Mouse (Mus musculus) liver, adult 2 months (tissue): ENCODE measurements around the gene Gm20388. TPM values are rescaled to one million over a fixed set of nuclear protein-coding genes. Genes with fewer than 3 reads are reported as not detected.

Source experiments
- DNase-seq: peaks from one replicate; pipeline ENCODE4 v3.0.0-alpha.2; 2011; ENCODE audit warnings: low read depth, low spot score; ENCODE audit errors: extremely low read depth
- H3K27ac ChIP-seq: fragments of 200-500 bp; replicated peaks from 2 replicates; pipeline ENCODE4 v1.5.1; 2012; ENCODE audit warnings: low read depth, mild to moderate bottlenecking, control low read depth, inconsistent platforms, low read length; ENCODE audit not compliant: insufficient read depth
- H3K27me3 ChIP-seq: fragments of 200-500 bp; 2 replicates; pipeline ENCODE4 v1.6.1; 2012; ENCODE audit warnings: mild to moderate bottlenecking, moderate library complexity, low read length, inconsistent platforms; ENCODE audit not compliant: control insufficient read depth, insufficient read depth
- H3K36me3 ChIP-seq: fragments of 200-500 bp; 2 replicates; pipeline ENCODE4 v1.6.1; 2012; ENCODE audit warnings: low read length, inconsistent platforms; ENCODE audit not compliant: control insufficient read depth, insufficient read depth
- H3K4me1 ChIP-seq: fragments of 200-500 bp; 2 replicates; pipeline ENCODE4 v1.6.1; 2011; ENCODE audit warnings: low read length; ENCODE audit not compliant: control insufficient read depth, insufficient read depth
- H3K4me3 ChIP-seq: fragments of 200-500 bp; 2 replicates; pipeline ENCODE4 v1.5.1; 2011; ENCODE audit warnings: low read depth, mild to moderate bottlenecking, control low read depth, low read length, moderate library complexity; ENCODE audit not compliant: insufficient read depth
- H3K79me2 ChIP-seq: fragments of 200-500 bp; 2 replicates; pipeline ENCODE4 v1.6.1; 2012; ENCODE audit warnings: inconsistent platforms, mild to moderate bottlenecking, low read length, moderate library complexity; ENCODE audit not compliant: control insufficient read depth, insufficient read depth
- H3K9ac ChIP-seq: fragments of 200-500 bp; 2 replicates; pipeline ENCODE4 v1.6.1; 2012; ENCODE audit warnings: low read depth, mild to moderate bottlenecking, control low read depth, inconsistent platforms, low read length
- CTCF ChIP-seq: fragments of 200-500 bp; IDR thresholded peaks from 2 replicates; pipeline ENCODE4 v1.5.1; 2011; ENCODE audit warnings: low read depth, low read length, control low read depth
- POLR2A ChIP-seq: fragments of 200-500 bp; IDR thresholded peaks from 2 replicates; pipeline ENCODE4 v1.6.1; 2011; ENCODE audit warnings: low read length, control low read depth; ENCODE audit not compliant: insufficient read depth; ENCODE audit errors: extremely low read depth
- WGBS: fragments of 180-500 bp; shearing (Covaris S2); methylation state at CpG from one replicate; pipeline ENCODE4 v1.1.7; 2018; 5-methylcytosine and 5-hydroxymethylcytosine counted together
- polyA plus RNA-seq: library from polyadenylated mRNA; depleted of rRNA; stranded (reverse); fragments of >200 nt; gene quantifications from 2 replicates; pipeline ENCODE4 v1.2.3, GENCODE M21; 2012
- total RNA-seq: library from RNA; depleted of rRNA; stranded (reverse); fragments of >200 nt; gene quantifications from 2 replicates; pipeline ENCODE4 v1.2.3, GENCODE M21; 2014

Gene Gm20388
- total and polyA plus RNA-seq, 2 experiments, result 6.4 to 19.9 TPM

DNA sequence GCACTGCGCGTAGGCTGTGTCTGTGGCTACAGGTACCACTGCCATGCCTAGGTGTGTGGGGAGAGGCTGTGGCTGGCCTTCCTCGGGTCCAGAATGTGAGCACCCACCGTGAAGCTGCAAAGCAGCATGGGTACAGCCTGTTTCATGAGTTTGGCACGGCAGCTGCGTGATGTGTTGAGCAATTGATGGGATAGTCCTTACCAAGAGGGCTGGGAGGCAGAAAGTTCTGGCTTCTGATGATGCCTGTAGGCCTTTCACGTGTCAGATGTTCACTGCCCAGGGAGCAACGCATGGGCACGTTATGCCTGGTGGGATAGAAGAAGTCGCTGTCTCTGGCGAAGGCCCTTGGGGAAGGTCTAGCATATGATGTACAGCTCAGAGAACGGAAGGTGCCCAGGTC, 4354.0 kb downstream of the Gm20388 start:
- Histone ChIP-seq H3K9ac (peak overlapping the region; percentile 4; the same call in 1 of the 2 replicates), H3K27ac (peak overlapping the region; percentile 61), H3K4me3 (no peak overlapping the region), H3K36me3 (no peaks in the 10 kb centered on the region), H3K79me2 (peaks cover 23% of the 10 kb centered on the region; the same call in 1 of the 2 replicates), H3K4me1 (peaks cover 38% of the 10 kb centered on the region), H3K27me3 (no peaks in the 10 kb centered on the region)
- peak; percentile 93 for DNase-seq
- TF ChIP-seq POLR2A, result no peak
- no peak for TF ChIP-seq CTCF
- WGBS, result 53% methylated on average over 12 of the region's 12 CpGs

DNA sequence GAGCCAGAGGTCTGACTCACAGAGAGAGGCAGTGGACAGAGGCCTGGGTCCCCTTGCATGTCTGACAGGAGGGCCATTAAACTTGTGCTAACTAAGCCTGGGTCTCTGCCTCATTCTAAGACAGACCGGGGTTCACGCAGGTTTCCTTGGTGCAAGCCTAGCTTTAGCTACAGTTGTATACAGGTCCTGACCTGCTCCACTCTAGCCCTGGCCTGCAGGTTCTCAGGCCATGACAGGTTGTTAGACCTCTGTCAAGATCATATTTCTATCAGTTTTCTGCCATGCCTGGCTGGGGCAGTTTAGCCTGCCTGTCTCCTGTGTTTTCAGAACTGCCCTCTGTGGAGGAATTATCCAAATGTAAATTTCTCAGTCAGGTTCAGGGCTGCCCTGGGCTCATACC, 4354.5 kb downstream of the Gm20388 start:
- H3K79me2 ChIP-seq, result peaks cover 23% of the 10 kb centered on the region; the same call in 1 of the 2 replicates
- 93% methylated on average over 2 of the region's 2 CpGs for WGBS
- H3K36me3 ChIP-seq, result no peaks in the 10 kb centered on the region
- H3K9ac ChIP-seq, result peak overlapping the region; percentile 55; the same call in 1 of the 2 replicates
- H3K4me1 ChIP-seq, result peaks cover 38% of the 10 kb centered on the region
- peak overlapping the region; percentile 61 for H3K27ac ChIP-seq
- H3K4me3 ChIP-seq, result no peak overlapping the region
- DNase-seq, result no peak
- TF ChIP-seq POLR2A (no peak), CTCF (no peak)
- H3K27me3 ChIP-seq, result no peaks in the 10 kb centered on the region

DNA sequence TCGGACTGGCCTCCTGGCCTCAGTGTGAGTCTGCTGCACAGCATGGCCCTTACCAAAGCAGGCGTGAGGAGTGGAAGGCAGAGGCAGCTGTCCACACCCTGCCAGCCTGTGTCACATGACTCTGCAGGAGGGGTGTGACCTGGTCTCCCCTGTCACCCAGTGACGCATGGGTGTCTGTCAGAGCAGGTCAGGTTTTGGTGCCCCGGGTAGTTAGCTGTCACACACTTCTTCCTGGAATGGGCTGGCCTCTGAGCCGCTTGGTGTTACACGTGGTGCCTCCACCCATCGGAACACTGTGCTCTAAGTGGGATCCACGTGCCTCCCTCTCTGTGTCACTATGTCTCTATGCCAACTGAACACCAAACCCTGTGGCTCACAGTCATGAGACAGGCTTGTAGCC, 4355.2 kb downstream of the Gm20388 start:
- WGBS, result 15% methylated on average over 8 of the region's 8 CpGs
- H3K4me3 ChIP-seq, result no peak overlapping the region

DNA sequence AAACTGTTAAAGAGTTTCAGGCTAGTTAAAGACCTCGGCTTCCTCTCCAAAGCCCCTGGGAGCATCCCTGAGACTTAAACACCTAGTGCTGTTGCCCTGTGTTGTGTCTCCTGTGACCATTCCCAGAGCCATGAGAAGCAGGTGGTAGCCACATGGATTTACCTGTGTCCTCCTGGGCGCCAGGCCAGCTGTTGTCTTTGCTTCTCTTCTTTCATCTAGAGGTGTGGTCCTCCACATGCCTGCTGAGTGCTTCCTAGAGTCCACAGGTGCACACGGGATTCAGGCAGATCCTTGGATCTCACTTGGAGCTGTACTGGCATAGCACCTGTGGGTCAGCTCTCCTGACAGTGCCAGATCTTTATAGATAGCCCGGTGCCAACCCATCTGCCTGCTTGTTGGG, 4356.6 kb downstream of the Gm20388 start:
- WGBS, result 39% methylated on average over 4 of the region's 4 CpGs
- TF ChIP-seq POLR2A, result no peak
- TF ChIP-seq CTCF, result no peak
- Histone ChIP-seq H3K27ac (peak overlapping the region; percentile 68), H3K27me3 (no peaks in the 10 kb centered on the region), H3K36me3 (no peaks in the 10 kb centered on the region), H3K4me1 (peaks cover 36% of the 10 kb centered on the region), H3K4me3 (no peak overlapping the region), H3K79me2 (peaks cover 15% of the 10 kb centered on the region; the same call in 1 of the 2 replicates), H3K9ac (no peak overlapping the region)
- DNase-seq, result peak; percentile 83

More for the DNA sequence above, 4355.2 kb downstream of the Gm20388 start:
- Histone ChIP-seq H3K36me3 (no peaks in the 10 kb centered on the region), H3K27me3 (no peaks in the 10 kb centered on the region), H3K27ac (peak overlapping the region; percentile 70), H3K9ac (peak overlapping the region; percentile 55), H3K4me1 (peaks cover 38% of the 10 kb centered on the region), H3K79me2 (peaks cover 20% of the 10 kb centered on the region; the same call in 1 of the 2 replicates)
- TF ChIP-seq POLR2A (no peak), CTCF (no peak)
- DNase-seq, result peak; percentile 100

DNA sequence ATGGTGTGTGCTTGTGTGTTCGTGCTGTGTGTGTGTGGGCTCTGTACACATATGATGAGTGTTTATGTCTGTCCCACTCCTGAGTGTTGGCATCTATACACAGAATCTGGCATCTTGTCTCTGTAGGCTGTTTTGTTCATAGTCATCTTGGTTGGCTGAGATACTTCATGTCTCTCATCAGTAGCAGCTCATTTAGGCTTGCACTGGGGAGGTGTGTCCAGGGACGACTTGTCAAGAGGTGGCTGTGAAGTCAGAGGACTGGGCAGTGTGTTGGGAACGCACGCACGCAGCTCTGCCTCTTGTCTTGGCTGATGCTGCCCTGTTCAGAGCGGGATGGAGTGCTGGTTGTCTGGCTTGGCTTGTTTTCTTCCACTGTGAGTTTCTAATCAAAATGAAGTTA, 4359.9 kb downstream of the Gm20388 start:
- H3K9ac ChIP-seq, result no peak overlapping the region
- H3K4me1 ChIP-seq, result peaks cover 37% of the 10 kb centered on the region
- TF ChIP-seq POLR2A (no peak), CTCF (no peak)
- DNase-seq, result no peak
- peaks cover 35% of the 10 kb centered on the region; the same call in 1 of the 2 replicates for H3K79me2 ChIP-seq
- no peaks in the 10 kb centered on the region for H3K36me3 ChIP-seq
- H3K4me3 ChIP-seq, result no peak overlapping the region
- H3K27me3 ChIP-seq, result no peaks in the 10 kb centered on the region
- WGBS, result 95% methylated on average over 6 of the region's 6 CpGs
- no peak overlapping the region for H3K27ac ChIP-seq

DNA sequence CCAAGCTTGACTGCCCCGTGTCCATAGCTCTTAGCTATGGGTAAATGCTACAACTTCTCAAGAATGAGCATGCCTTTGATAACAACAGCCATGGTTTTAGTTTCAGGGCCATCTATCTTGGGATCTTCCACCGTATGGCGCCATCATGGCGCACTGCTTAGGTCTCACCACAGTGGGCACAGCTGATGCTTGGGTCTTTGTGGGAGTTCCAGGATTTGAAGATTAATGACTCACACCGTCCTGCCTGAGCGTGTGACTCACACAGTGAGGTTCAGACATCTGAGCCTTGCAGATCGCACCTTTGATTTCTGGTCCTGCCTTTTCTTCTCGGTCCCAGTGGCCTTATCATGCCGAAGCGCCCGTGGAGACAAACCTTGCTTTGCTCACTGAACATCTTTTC, 4360.3 kb downstream of the Gm20388 start:
- Histone ChIP-seq H3K27ac (no peak overlapping the region), H3K27me3 (no peaks in the 10 kb centered on the region), H3K9ac (no peak overlapping the region), H3K4me3 (no peak overlapping the region), H3K79me2 (peaks cover 39% of the 10 kb centered on the region; the same call in 1 of the 2 replicates), H3K36me3 (no peaks in the 10 kb centered on the region), H3K4me1 (peaks cover 37% of the 10 kb centered on the region)
- WGBS, result 90% methylated on average over 11 of the region's 11 CpGs
- TF ChIP-seq POLR2A, result no peak
- TF ChIP-seq CTCF, result no peak
- DNase-seq, result no peak
